Mouse (Mus musculus) spleen, adult 2 months (tissue): ENCODE data around the gene Vps37b.

Source experiments
- CTCF ChIP-seq: fragments of 200-500 bp; IDR thresholded peaks from 2 replicates; pipeline ENCODE4 v1.5.1; 2011; ENCODE audit warnings: mild to moderate bottlenecking, inconsistent platforms; ENCODE audit not compliant: insufficient read depth, insufficient read length, insufficient replicate concordance; ENCODE audit errors: extremely low read depth
- POLR2A ChIP-seq: fragments of 200-500 bp; IDR thresholded peaks from 2 replicates; pipeline ENCODE4 v1.6.1; 2011; ENCODE audit warnings: low read depth, low read length, inconsistent platforms

DNA sequence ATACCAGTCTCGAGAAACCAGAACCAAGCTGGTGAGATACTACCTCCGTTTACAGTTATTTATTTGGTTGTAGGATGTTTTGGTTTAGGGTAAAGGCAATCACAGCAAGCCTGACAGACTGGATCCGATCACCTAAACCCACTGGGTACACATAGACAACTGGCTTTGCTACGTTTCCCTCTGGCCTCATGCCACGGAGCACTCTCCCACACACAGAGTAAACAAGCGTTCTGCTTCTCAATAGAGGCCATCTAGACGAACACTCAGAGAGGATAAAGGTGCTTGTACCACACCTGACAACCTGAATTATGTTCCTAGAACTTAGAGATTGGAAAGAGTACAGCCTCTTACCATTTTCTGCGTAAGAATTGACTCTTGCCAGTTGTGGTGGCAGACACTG, 71.9 kb downstream of the Vps37b start:
- TF ChIP-seq CTCF (no peak), POLR2A (no peak)
